11 mouse cellular contexts compared by ENCODE assay signal in the genomic region with DNA sequence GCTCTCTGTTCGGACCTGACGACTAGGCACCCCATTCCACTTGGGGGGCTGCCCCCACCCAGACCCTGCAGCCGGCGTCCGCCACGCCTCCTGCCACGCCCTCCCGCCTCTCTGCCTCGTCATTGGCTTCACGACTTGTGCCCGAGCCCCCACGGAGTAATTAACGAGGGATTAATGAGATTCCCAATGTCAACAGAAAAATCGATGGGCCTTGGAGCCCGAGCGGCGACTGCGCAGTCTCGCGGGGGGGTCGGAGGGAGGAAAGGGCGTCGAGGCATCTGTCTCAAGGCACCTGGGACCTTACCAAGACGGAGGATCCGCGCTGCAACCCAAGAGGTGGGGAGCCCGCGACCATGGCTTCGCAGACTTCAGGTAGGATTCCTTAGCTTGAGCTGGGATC. TPM values are rescaled to one million over a fixed set of nuclear protein-coding genes. Genes with fewer than 3 reads are reported as not detected.
DNase-seq lines count a peak whose midpoint lies in the region; ATAC-seq and TF ChIP-seq lines count a peak whose summit lies in the region.
"Had no signal": no experiment of that assay in that cellular context is flagged by ENCODE, and none has a peak within 500 bp of the region (broad histone marks: within the 10 kb centered on the region; RNA-seq: fewer than 3 reads in every experiment).

Gene Otop3, plus strand, starts transcription at position 201 of the 400 bp plus-strand sequence.

- H3K9me3 ChIP-seq in heart, embryonic 12.5 days (replicated peaks), result no peaks in the 10 kb centered on the region
- H3K9me3 ChIP-seq in forebrain, postnatal 0 days (ENCODE audit: low read length), result no peaks in the 10 kb centered on the region
- H3K9me3 ChIP-seq in liver, embryonic 12.5 days (replicated peaks), result no peaks in the 10 kb centered on the region

- peak within 1 kb of the TSS; percentile 9; the same call in 1 of the 2 replicates for H3K4me2 ChIP-seq in heart, embryonic 12.5 days
- H3K4me2 ChIP-seq in forebrain, postnatal 0 days (ENCODE audit: low read depth), result peak within 1 kb of the TSS; percentile 55
- peak within 1 kb of the TSS; percentile 33 for H3K4me2 ChIP-seq in liver, embryonic 12.5 days

- 0 out of 2 replicates have a peak, but pooled peaks cover 5% of the 10 kb centered on the region for H3K4me1 ChIP-seq in heart, embryonic 12.5 days (replicated peaks)
- 0 out of 2 replicates have a peak, but pooled peaks cover 3% of the 10 kb centered on the region for H3K4me1 ChIP-seq in forebrain, postnatal 0 days (ENCODE audit: insufficient read depth)
- H3K4me1 ChIP-seq in liver, embryonic 12.5 days, result no peaks in the 10 kb centered on the region

- no peak for DNase-seq in heart, postnatal 4 days
- no peak for DNase-seq in forebrain, postnatal 0 days
- DNase-seq in retina, embryonic 14.5 days (ENCODE audit: low spot score), result peak; percentile 56
- no peak for DNase-seq in layer of hippocampus, adult 9-11 months
- DNase-seq in testis, postnatal 14 days (ENCODE audit: low spot score), result no peak
- DNase-seq: gastrocnemius, postnatal 36 days; kidney, adult 11 months had no signal

- H3K36me3 ChIP-seq in heart, embryonic 12.5 days, result no peaks in the 10 kb centered on the region
- no peaks in the 10 kb centered on the region for H3K36me3 ChIP-seq in forebrain, postnatal 0 days (ENCODE audit: insufficient read depth)
- no peaks in the 10 kb centered on the region for H3K36me3 ChIP-seq in liver, embryonic 12.5 days

- 5% methylated on average over 29 of the region's 29 CpGs for WGBS in heart, embryonic 12.5 days
- 2% methylated on average over 29 of the region's 29 CpGs for WGBS in forebrain, postnatal 0 days
- 6% methylated on average over 29 of the region's 29 CpGs for WGBS in liver, embryonic 12.5 days (ENCODE audit: insufficient replicate concordance)

- no peak within 1 kb of the TSS for H3K9ac ChIP-seq in heart, embryonic 12.5 days
- H3K9ac ChIP-seq in forebrain, postnatal 0 days, result peak within 1 kb of the TSS; percentile 26; the same call in 1 of the 2 replicates
- H3K9ac ChIP-seq in liver, embryonic 12.5 days, result no peak within 1 kb of the TSS

- H3K27me3 ChIP-seq in heart, embryonic 12.5 days (replicated peaks), result peaks cover 92% of the 10 kb centered on the region
- H3K27me3 ChIP-seq in forebrain, postnatal 0 days (ENCODE audit: insufficient read depth, low read length), result peaks cover 19% of the 10 kb centered on the region
- peaks cover 91% of the 10 kb centered on the region for H3K27me3 ChIP-seq in liver, embryonic 12.5 days (replicated peaks)

- H3K4me3 ChIP-seq in heart, embryonic 12.5 days, result no peak within 1 kb of the TSS
- H3K4me3 ChIP-seq in forebrain, postnatal 0 days (ENCODE audit: low read depth, low read length), result peak within 1 kb of the TSS; percentile 24
- H3K4me3 ChIP-seq in liver, embryonic 12.5 days, result no peak within 1 kb of the TSS

- TF ChIP-seq CTCF in forebrain, postnatal 0 days (IDR thresholded peaks at IDR 0.05; ENCODE audit: low read depth), result no peak

- ATAC-seq in heart, embryonic 12.5 days (ENCODE audit: insufficient number of reproducible peaks, low FRiP score), result no peak
- ATAC-seq in forebrain, postnatal 0 days, result no peak
- no peak for ATAC-seq in liver, embryonic 12.5 days
- no peak for ATAC-seq in inflammation-experienced regulatory T-cells, adult 6 months

- no peak within 1 kb of the TSS for H3K27ac ChIP-seq in heart, embryonic 12.5 days (ENCODE audit: poor library complexity, severe bottlenecking)
- no peak within 1 kb of the TSS for H3K27ac ChIP-seq in forebrain, postnatal 0 days (ENCODE audit: low read depth, low read length)
- H3K27ac ChIP-seq in liver, embryonic 12.5 days, result no peak within 1 kb of the TSS

RNA-seq across cellular contexts. Expression of gene Otop3, which starts in this region (rescaled TPM):
- polyA plus RNA-seq in heart, embryonic 12.5 days (2016; fragmentation: Nextera tagmentation; extraction: Ambion mirVana), result not detected in 2 replicates
- not detected for total RNA-seq in heart, postnatal 4 days (2021)
- 0.31 and 0.48 TPM in 2 replicates for total RNA-seq in forebrain, postnatal 0 days (2014; rRNA removed)
- polyA plus RNA-seq in forebrain, postnatal 0 days (2015; fragmentation: Nextera tagmentation; extraction: Ambion mirVana), result 0.47 and 0.98 TPM in 2 replicates
- polyA plus RNA-seq in liver, embryonic 12.5 days (2016; fragmentation: Nextera tagmentation; extraction: Ambion mirVana), result not detected in 2 replicates
- not detected for polyA plus RNA-seq in inflammation-experienced regulatory T-cells, adult 6 months (2017; shearing (Covaris generic))
- total RNA-seq: gastrocnemius, postnatal 36 days had no signal
- polyA plus RNA-seq: spleen, adult 2 months had no signal
